Mouse (Mus musculus): ENCODE measurements around the gene Olfr639. TPM values are rescaled to one million over a fixed set of nuclear protein-coding genes. Genes with fewer than 3 reads are reported as not detected.
"Not testable (repeated sequence)": the region's sequence is repeated elsewhere in the genome, so short reads cannot be mapped to it uniquely, and the experiment has no call there.

Gene Olfr639
- not detected in 2 replicates for total RNA-seq (2014; fragmentation: Nextera tagmentation)
- total RNA-seq (2017) = not detected in 2 replicates

DNA sequence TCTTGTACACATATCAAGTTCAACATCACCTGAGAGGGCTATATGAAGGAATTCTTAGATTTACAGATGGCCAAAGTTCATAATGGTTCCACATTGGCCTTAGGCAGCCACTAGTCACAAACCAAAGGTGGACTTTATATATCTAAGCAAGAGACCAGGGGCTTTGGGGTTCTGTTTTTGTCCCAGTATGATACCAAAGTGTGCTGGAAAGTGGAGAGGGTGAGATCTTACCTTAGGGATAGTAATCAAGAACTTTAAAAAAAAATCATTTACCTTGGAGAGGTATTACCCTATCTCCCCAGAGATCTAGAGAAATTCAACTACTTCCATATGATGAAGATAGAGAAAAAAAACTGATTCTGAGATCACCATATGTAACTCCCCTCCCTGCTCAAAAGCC, at the start of gene Olfr639:
Gene Olfr639 (minus strand): TSS at position 101 of the 400 bp plus-strand sequence.
- ATAC-seq (replicated peaks; ENCODE audit: poor library complexity, severe bottlenecking) = no peak

DNA sequence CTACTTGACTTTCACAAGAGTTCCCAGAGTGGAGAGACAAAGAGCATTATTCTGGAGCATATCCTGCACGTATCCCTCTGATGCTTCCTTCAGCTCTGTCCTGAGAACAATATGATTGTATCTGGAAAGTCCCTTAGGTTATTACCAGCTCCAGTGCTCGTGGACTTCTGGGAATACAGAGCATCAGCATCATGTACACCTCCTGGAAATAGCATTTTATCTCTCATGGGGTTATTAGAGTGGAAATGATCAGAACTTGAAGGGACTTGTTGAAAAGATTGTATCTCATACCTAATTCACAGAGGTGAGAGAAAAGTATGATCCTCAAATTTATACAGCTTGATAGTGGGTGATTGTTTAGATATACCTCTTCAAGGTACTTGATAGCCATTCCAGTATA, 44.2 kb upstream of the Olfr639 start, which contains the start of gene 4930516K23Rik:
Gene 4930516K23Rik (minus strand): TSS at position 101 of the 400 bp plus-strand sequence.
- ATAC-seq (replicated peaks; ENCODE audit: poor library complexity, severe bottlenecking) = no peak

DNA sequence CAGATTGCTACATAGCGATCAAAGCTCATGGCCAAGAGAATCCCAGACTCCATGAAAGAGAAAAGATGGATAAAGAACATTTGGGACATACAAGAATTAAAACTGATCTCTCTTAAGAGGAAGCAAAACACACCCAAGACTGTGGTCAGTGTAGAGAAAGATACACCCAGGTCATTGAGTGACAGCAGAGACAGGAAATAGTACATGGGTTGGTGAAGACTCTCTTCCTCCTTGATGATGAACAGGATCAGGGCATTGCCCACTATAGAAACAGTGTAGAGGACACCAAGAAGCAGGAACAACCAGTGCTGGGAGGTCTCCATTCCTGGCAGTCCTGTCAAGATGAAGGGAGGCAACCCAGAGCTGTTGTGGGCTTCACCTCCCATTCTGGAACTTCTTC, 42.1 kb upstream of the Olfr639 start:
- peak; percentile 25; the same call in 1 of the 2 replicates for ATAC-seq (replicated peaks; ENCODE audit: poor library complexity, severe bottlenecking)

DNA sequence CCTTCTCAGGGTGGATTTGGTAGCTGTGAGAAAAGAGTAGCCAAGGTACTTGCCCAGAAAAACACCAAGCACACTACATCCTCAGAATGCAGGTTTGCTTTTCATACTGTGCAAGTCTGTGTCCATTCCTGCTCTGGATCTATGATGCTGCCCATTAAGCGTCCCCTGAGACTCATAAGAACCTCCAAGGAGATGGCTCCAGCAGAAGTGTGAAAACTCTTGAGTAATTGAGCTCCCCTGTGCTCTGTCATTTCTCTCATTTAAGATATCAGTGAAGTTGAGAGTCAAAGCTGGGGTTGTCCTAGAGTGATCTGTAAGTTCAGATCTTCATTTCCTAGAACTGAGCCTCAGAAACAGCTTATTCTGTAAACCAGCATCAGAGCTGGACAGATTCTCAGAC, 35.5 kb upstream of the Olfr639 start, which contains the start of gene Olfr642:
Gene Olfr642 (minus strand): TSS at position 101 of the 400 bp plus-strand sequence.
- no peak for ATAC-seq (replicated peaks; ENCODE audit: poor library complexity, severe bottlenecking)

DNA sequence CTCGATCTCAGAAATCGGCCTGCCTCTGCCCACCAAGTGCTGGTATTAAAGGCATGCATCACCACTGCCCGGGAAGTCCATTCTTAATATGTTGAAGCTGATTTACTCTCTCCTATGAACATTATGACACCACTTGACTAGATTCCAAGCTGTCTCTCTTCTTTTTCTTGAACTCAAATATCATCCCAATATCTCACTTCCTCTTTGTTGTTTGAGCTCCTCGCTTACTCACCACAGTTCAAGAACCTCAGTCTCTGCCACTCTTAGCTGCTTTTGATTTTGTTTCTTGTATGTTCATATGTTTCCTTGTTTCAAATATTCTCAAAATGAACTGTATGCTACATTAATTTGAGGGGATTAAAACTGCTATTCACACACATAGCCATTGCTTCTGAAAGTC, 33.6 kb upstream of the Olfr639 start:
- peak; percentile 81 for ATAC-seq (replicated peaks; ENCODE audit: poor library complexity, severe bottlenecking)

DNA sequence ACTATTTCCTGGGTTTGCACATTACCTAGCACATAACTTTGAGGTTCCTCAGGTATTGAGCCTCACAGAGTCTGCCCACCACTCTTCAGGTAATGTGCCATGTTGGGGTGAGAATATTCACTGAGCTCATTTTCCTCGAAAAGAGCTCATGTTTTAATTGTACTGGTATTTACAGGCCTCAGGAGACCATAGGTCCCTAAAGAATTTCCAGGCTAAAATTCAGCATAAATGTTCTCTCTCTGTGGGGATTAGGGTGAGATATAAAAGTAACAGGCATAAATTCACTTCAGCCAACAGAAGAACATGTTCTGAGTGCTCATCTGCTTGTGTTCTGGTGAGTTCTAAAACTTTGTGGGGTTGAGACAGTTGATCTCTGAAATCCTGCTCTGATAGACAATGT, 18.0 kb upstream of the Olfr639 start, which contains the start of gene Olfr641:
Gene Olfr641 (plus strand): TSS at position 301 of the 400 bp plus-strand sequence.
- no peak for ATAC-seq (replicated peaks; ENCODE audit: poor library complexity, severe bottlenecking)

DNA sequence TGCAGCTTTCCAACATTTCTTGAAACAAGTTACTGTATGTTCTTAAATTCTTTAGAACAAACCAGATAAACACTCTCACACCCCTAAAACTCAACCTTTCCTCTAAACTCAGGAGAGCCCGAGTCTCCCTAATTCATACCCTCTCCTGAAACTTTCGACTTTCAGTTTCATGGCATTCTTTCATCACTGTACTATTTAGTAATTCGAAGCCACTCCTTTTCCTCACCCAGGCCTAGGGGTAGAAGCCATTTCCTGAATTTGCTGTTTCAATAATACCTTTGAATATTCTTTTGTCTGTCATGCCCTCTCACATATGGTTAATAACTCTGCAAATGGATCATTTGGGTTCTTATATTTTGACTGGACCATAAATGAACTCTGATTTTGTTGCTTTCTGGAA, 9.9 kb upstream of the Olfr639 start:
- peak; percentile 97 for ATAC-seq (replicated peaks; ENCODE audit: poor library complexity, severe bottlenecking)

DNA sequence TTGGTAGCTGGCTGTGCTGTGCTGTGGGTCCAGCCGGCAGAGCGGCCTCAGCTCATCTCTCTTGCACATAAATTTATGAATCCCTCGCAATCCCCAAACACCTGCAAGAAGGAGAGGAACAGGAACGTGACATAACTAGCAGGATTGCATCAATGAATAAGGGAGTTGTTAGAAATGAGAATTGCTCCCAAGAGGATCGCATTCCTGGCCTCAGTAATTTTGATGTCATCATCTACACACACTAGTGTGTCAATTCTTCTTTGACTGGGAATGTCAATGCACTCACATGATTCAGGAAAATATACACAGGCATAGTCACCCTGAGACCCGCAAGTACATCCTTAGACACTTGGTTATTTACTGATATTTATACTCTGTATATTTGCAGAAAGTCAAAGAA, 8.4 kb upstream of the Olfr639 start, which contains the start of gene Olfr640:
Gene Olfr640 (minus strand): TSS at position 101 of the 400 bp plus-strand sequence.
- no peak for ATAC-seq (replicated peaks; ENCODE audit: poor library complexity, severe bottlenecking)

DNA sequence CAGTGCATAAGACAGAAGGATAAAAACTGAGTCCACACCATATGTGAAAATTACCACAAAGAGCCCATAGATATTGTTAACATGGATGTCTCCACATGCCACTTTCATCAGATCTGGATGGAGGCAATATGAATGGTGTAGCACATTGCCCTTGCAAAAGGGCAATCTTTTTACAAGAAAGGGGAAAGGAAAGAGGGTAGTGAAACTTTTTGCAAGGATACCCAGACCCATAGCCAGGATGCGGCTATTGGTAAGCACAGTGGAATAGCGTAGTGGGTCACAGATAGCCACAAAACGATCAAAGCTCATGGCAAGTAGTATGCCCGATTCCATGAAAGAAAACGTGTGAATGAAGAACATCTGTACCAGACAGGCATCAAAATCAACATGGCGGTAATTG, 4.5 kb upstream of the Olfr639 start:
- ATAC-seq (replicated peaks; ENCODE audit: poor library complexity, severe bottlenecking) = peak; percentile 85

DNA sequence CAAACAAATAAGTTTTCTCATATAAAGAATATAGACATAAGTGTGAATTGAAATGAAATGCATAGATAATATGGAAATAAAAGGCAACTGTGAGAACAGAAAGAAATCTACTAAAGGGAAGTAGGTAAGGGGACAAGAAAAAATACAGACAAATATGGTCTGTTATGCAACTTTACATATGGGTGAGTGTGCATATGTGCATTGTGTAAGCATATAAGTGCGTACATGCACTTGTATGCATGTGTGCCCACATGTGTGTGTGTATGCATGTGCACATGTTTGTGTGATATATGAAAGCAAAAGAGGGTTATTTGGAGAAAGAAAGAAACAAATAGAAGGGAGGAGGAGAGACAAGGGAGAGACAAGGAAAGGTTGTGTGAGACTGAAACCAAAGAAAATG, 1.9 kb upstream of the Olfr639 start:
- peak; percentile 77 for ATAC-seq (replicated peaks; ENCODE audit: poor library complexity, severe bottlenecking)

DNA sequence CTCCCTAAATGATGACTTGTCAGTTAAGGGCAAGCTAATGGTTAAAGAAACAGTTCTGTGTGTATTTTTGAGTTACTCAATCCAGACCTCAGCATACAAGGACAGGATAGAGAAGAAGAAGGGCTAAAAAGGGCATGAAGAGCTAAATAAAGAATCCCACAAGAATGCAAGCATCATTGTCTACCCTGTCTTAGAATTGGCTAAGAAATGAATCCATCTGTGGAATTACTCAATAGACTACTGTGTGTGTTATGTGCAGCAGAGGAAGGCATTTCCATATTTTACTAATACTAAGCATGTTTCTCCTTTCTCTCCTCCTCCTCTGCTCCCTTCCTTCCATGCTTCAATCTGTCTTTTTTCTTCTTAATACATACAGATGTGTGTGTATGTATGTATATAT, 18.0 kb downstream of the Olfr639 start:
- ATAC-seq (replicated peaks; ENCODE audit: poor library complexity, severe bottlenecking) = peak; percentile 59

DNA sequence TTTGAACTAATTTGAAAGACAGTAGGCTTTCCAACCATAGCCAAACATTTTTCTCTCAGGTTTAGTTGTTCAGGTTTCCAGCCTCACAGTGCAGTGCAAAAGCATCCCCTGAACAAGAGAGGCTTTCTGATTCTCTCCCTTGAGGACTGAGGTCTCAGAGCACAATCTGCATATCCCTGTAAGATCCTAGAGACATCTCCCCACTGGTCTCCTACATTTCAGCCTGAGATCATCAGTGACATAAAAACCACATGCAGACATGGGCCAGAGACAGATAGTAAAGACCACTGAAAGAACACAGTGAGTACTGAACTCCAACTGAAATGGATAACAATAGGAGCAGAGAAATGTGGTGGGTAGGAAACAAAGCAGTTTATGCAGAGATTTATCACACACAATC, 18.7 kb downstream of the Olfr639 start, which contains the start of gene Olfr638:
Gene Olfr638 (plus strand): TSS at position 301 of the 400 bp plus-strand sequence.
- ATAC-seq (replicated peaks; ENCODE audit: poor library complexity, severe bottlenecking) = no peak

DNA sequence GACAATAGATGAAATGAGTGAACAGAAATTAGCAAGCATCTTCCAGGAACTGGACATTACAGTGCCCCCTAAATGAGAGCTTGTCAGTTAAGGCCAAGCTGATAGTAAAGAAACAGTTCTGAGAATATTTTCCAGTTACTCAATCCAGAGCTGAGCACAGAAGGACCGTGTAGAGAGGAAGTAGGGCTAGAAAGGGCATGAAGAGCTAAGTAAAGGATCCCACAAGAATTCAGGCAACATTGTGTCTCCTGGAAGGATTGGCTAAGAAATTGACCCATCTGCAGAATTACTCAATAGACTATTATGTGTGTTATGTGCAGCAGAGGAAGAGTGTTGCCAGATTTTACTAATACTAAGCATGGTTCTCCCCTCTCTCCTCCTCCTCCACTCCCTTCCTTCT, 45.3 kb downstream of the Olfr639 start:
- peak; percentile 98 for ATAC-seq (replicated peaks; ENCODE audit: poor library complexity, severe bottlenecking)

DNA sequence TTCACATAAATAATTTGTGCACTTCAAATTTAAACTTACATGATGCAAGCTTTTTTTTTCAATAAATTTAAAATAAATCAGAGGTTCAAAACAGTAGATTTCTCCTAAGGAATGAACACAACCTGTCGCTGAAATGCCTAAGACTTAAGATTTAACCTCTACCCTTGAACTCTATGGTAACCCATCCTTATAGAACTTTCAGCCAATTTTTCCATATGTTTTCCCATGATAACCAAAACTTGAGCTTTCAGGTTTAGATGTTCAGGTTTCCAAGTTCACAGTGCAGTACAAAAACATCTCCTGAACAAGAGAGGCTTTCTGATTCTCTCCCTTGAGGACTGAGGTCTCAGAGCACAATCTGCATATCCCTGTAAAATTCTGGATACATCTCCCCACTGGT, 46.3 kb downstream of the Olfr639 start, which contains the start of gene Olfr635:
Gene Olfr635 (plus strand): TSS at position 301 of the 400 bp plus-strand sequence.
- no peak for ATAC-seq (replicated peaks; ENCODE audit: poor library complexity, severe bottlenecking)

DNA sequence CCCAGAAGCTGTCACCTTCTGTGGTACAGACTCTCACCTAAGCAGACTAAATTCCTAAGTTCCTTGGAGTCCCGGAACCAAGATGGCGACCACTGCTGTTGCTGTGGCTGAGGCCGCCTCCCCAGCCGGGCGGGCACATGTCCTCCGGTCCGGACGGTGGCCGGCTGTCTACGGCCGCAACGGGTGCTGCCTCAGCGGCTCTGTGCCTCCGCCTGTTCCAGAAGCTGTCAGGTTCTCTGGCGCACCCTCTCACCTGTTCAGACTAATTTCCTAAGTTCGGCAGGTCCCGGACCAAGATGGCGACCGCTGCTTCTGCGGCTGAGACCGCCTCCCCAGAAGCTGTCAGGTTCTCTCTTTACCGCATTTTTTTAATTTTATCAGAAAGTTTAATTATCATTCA, 50.2 kb downstream of the Olfr639 start:
- not testable (repeated sequence) for ATAC-seq (replicated peaks; ENCODE audit: poor library complexity, severe bottlenecking)

Other genes starting within 250 kb of the Olfr639 start
Only the 30 nearest of the 32 such genes appear.
- not detected in 2 replicates for gene Olfr67, start 225.5 kb downstream of the Olfr639 start, total RNA-seq (2014; fragmentation: Nextera tagmentation)
- gene Olfr67, start 225.5 kb downstream of the Olfr639 start, total RNA-seq (2017) = not detected in 2 replicates
- not detected in 2 replicates for gene Hbb-bt, start 203.3 kb downstream of the Olfr639 start, total RNA-seq (2014; fragmentation: Nextera tagmentation)
- not detected in 2 replicates for gene Hbb-bt, start 203.3 kb downstream of the Olfr639 start, total RNA-seq (2017)
- gene Hbb-bs, start 189.2 kb downstream of the Olfr639 start, total RNA-seq (2014; fragmentation: Nextera tagmentation) = not detected in 2 replicates
- gene Hbb-bs, start 189.2 kb downstream of the Olfr639 start, total RNA-seq (2017) = 1.6 and 5.2 TPM in 2 replicates
- gene Hbb-bh2, start 176.8 kb downstream of the Olfr639 start, total RNA-seq (2014; fragmentation: Nextera tagmentation) = not detected in 2 replicates
- not detected in 2 replicates for gene Hbb-bh2, start 176.8 kb downstream of the Olfr639 start, total RNA-seq (2017)
- not detected in 2 replicates for gene Hbb-bh1, start 174.1 kb downstream of the Olfr639 start, total RNA-seq (2014; fragmentation: Nextera tagmentation)
- not detected in 2 replicates for gene Hbb-bh1, start 174.1 kb downstream of the Olfr639 start, total RNA-seq (2017)
- not detected in 2 replicates for gene Hbb-y, start 164.1 kb downstream of the Olfr639 start, total RNA-seq (2014; fragmentation: Nextera tagmentation)
- not detected in 2 replicates for gene Hbb-y, start 164.1 kb downstream of the Olfr639 start, total RNA-seq (2017)
- not detected in 2 replicates for gene Olfr66, start 131.1 kb downstream of the Olfr639 start, total RNA-seq (2014; fragmentation: Nextera tagmentation)
- not detected in 2 replicates for gene Olfr66, start 131.1 kb downstream of the Olfr639 start, total RNA-seq (2017)
- gene Olfr64, start 122.8 kb downstream of the Olfr639 start, total RNA-seq (2014; fragmentation: Nextera tagmentation) = not detected in 2 replicates
- gene Olfr64, start 122.8 kb downstream of the Olfr639 start, total RNA-seq (2017) = not detected in 2 replicates
- gene Olfr65, start 113.8 kb downstream of the Olfr639 start, total RNA-seq (2014; fragmentation: Nextera tagmentation) = not detected in 2 replicates
- not detected in 2 replicates for gene Olfr65, start 113.8 kb downstream of the Olfr639 start, total RNA-seq (2017)
- gene Olfr631, start 88.5 kb downstream of the Olfr639 start, total RNA-seq (2014; fragmentation: Nextera tagmentation) = not detected in 2 replicates
- not detected in 2 replicates for gene Olfr631, start 88.5 kb downstream of the Olfr639 start, total RNA-seq (2017)
- not detected in 2 replicates for gene Olfr632, start 83.0 kb downstream of the Olfr639 start, total RNA-seq (2014; fragmentation: Nextera tagmentation)
- gene Olfr632, start 83.0 kb downstream of the Olfr639 start, total RNA-seq (2017) = not detected in 2 replicates
- not detected in 2 replicates for gene Olfr633, start 72.9 kb downstream of the Olfr639 start, total RNA-seq (2014; fragmentation: Nextera tagmentation)
- gene Olfr633, start 72.9 kb downstream of the Olfr639 start, total RNA-seq (2017) = not detected in 2 replicates
- not detected in 2 replicates for gene Olfr635, start 46.2 kb downstream of the Olfr639 start, total RNA-seq (2014; fragmentation: Nextera tagmentation)
- gene Olfr635, start 46.2 kb downstream of the Olfr639 start, total RNA-seq (2017) = not detected in 2 replicates
- not detected in 2 replicates for gene Olfr638, start 18.6 kb downstream of the Olfr639 start, total RNA-seq (2014; fragmentation: Nextera tagmentation)
- gene Olfr638, start 18.6 kb downstream of the Olfr639 start, total RNA-seq (2017) = not detected in 2 replicates
- gene Olfr640, start 8.3 kb upstream of the Olfr639 start, total RNA-seq (2014; fragmentation: Nextera tagmentation) = not detected in 2 replicates
- gene Olfr640, start 8.3 kb upstream of the Olfr639 start, total RNA-seq (2017) = not detected in 2 replicates
- not detected in 2 replicates for gene Olfr641, start 18.1 kb upstream of the Olfr639 start, total RNA-seq (2014; fragmentation: Nextera tagmentation)
- gene Olfr641, start 18.1 kb upstream of the Olfr639 start, total RNA-seq (2017) = not detected in 2 replicates
- gene Olfr642, start 35.4 kb upstream of the Olfr639 start, total RNA-seq (2014; fragmentation: Nextera tagmentation) = not detected in 2 replicates
- not detected in 2 replicates for gene Olfr642, start 35.4 kb upstream of the Olfr639 start, total RNA-seq (2017)
- not detected in 2 replicates for gene 4930516K23Rik, start 44.1 kb upstream of the Olfr639 start, total RNA-seq (2014; fragmentation: Nextera tagmentation)
- not detected in 2 replicates for gene 4930516K23Rik, start 44.1 kb upstream of the Olfr639 start, total RNA-seq (2017)
- not detected in 2 replicates for gene Olfr644, start 54.6 kb upstream of the Olfr639 start, total RNA-seq (2014; fragmentation: Nextera tagmentation)
- gene Olfr644, start 54.6 kb upstream of the Olfr639 start, total RNA-seq (2017) = not detected in 2 replicates
- not detected in 2 replicates for gene Olfr645, start 68.2 kb upstream of the Olfr639 start, total RNA-seq (2014; fragmentation: Nextera tagmentation)
- not detected in 2 replicates for gene Olfr645, start 68.2 kb upstream of the Olfr639 start, total RNA-seq (2017)
- not detected in 2 replicates for gene Olfr646, start 87.6 kb upstream of the Olfr639 start, total RNA-seq (2014; fragmentation: Nextera tagmentation)
- not detected in 2 replicates for gene Olfr646, start 87.6 kb upstream of the Olfr639 start, total RNA-seq (2017)
- gene Ubqln5, start 112.5 kb upstream of the Olfr639 start, total RNA-seq (2014; fragmentation: Nextera tagmentation) = not detected in 2 replicates
- not detected in 2 replicates for gene Ubqln5, start 112.5 kb upstream of the Olfr639 start, total RNA-seq (2017)
- gene Olfr643, start 120.1 kb upstream of the Olfr639 start, total RNA-seq (2014; fragmentation: Nextera tagmentation) = not detected in 2 replicates
- not detected in 2 replicates for gene Olfr643, start 120.1 kb upstream of the Olfr639 start, total RNA-seq (2017)
- gene Ubqln3, start 126.0 kb upstream of the Olfr639 start, total RNA-seq (2014; fragmentation: Nextera tagmentation) = not detected in 2 replicates
- gene Ubqln3, start 126.0 kb upstream of the Olfr639 start, total RNA-seq (2017) = not detected in 2 replicates
- gene Ubqlnl, start 133.3 kb upstream of the Olfr639 start, total RNA-seq (2014; fragmentation: Nextera tagmentation) = not detected in 2 replicates
- not detected in 2 replicates for gene Ubqlnl, start 133.3 kb upstream of the Olfr639 start, total RNA-seq (2017)
- not detected in 2 replicates for gene Olfm5, start 147.5 kb upstream of the Olfr639 start, total RNA-seq (2014; fragmentation: Nextera tagmentation)
- not detected in 2 replicates for gene Olfm5, start 147.5 kb upstream of the Olfr639 start, total RNA-seq (2017)
- gene Olfr648, start 166.1 kb upstream of the Olfr639 start, total RNA-seq (2014; fragmentation: Nextera tagmentation) = not detected in 2 replicates
- 0.26 TPM in 1 of 2 replicates, not detected in the other for gene Olfr648, start 166.1 kb upstream of the Olfr639 start, total RNA-seq (2017)
- gene Olfr649, start 178.7 kb upstream of the Olfr639 start, total RNA-seq (2014; fragmentation: Nextera tagmentation) = not detected in 2 replicates
- gene Olfr649, start 178.7 kb upstream of the Olfr639 start, total RNA-seq (2017) = not detected in 2 replicates
- gene Trim6, start 201.5 kb upstream of the Olfr639 start, total RNA-seq (2014; fragmentation: Nextera tagmentation) = 0.13 and 3.0 TPM in 2 replicates
- 3.7 and 4.7 TPM in 2 replicates for gene Trim6, start 201.5 kb upstream of the Olfr639 start, total RNA-seq (2017)
- 10.9 and 17.8 TPM in 2 replicates for gene Trim34a, start 227.2 kb upstream of the Olfr639 start, total RNA-seq (2014; fragmentation: Nextera tagmentation)
- gene Trim34a, start 227.2 kb upstream of the Olfr639 start, total RNA-seq (2017) = 9.9 and 14.7 TPM in 2 replicates